Mouse (Mus musculus) MEL (cell line): ENCODE measurements around the gene Gm20388.

Experiments
- CTCF ChIP-seq, 3 experiments: IDR thresholded peaks in 2 of 3; conservative IDR thresholded peaks in 1 of 3; 2 replicates each; pipeline ENCODE4 v1.5.1; 2011 to 2012; ENCODE audit warnings: low read length in 3 of 3, low read depth in 2 of 3, mild to moderate bottlenecking in 2 of 3, improper control_type of control experiment in 1 of 3, inconsistent platforms in 1 of 3, mixed read lengths in 1 of 3, moderate library complexity in 1 of 3; ENCODE audit not compliant: control insufficient read depth in 1 of 3, insufficient read depth in 1 of 3, poor library complexity in 1 of 3, severe bottlenecking in 1 of 3
- ELF1 ChIP-seq: IDR thresholded peaks from 2 replicates; pipeline ENCODE4 v1.6.1; 2014; ENCODE audit warnings: low read depth, mild to moderate bottlenecking, inconsistent platforms, low read length, improper control_type of control experiment, moderate library complexity
- GATA1 ChIP-seq: IDR thresholded peaks from 2 replicates; pipeline ENCODE4 v1.6.1; 2011; ENCODE audit warnings: low read depth, low read length, improper control_type of control experiment
- HCFC1 ChIP-seq: IDR thresholded peaks from 2 replicates; pipeline ENCODE4 v1.6.1; 2012; ENCODE audit warnings: low read depth, mild to moderate bottlenecking, inconsistent platforms, low read length, improper control_type of control experiment, moderate library complexity
- NRF1 ChIP-seq: IDR thresholded peaks from 2 replicates; pipeline ENCODE4 v1.6.1; 2014; ENCODE audit warnings: low read depth, mild to moderate bottlenecking, inconsistent platforms, low read length, improper control_type of control experiment, moderate library complexity; ENCODE audit not compliant: poor library complexity, insufficient read depth, severe bottlenecking
- POLR2A ChIP-seq, 2 experiments: IDR thresholded peaks; 2 replicates each; pipeline ENCODE4 v1.6.1; 2011 to 2012; ENCODE audit warnings: low read length in 2 of 2, mild to moderate bottlenecking in 2 of 2, control low read depth in 1 of 2, improper control_type of control experiment in 1 of 2, low read depth in 1 of 2, moderate library complexity in 1 of 2; ENCODE audit not compliant: control insufficient read depth in 1 of 2, insufficient read depth in 1 of 2, poor library complexity in 1 of 2
- POLR2AphosphoS5 ChIP-seq: IDR thresholded peaks from 2 replicates; pipeline ENCODE4 v1.6.1; 2012; ENCODE audit warnings: low read depth, borderline replicate concordance, mild to moderate bottlenecking, inconsistent platforms, low read length, moderate library complexity, mixed read lengths
- SIN3A ChIP-seq: IDR thresholded peaks from 2 replicates; pipeline ENCODE4 v1.6.1; 2012; ENCODE audit warnings: low read length, improper control_type of control experiment, inconsistent platforms
- USF1 ChIP-seq: IDR thresholded peaks from 2 replicates; pipeline ENCODE4 v1.6.1; 2014; ENCODE audit warnings: low read depth, mild to moderate bottlenecking, inconsistent platforms, low read length, improper control_type of control experiment, moderate library complexity
- ZNF384 ChIP-seq: IDR thresholded peaks from 2 replicates; pipeline ENCODE4 v1.6.1; 2012; ENCODE audit warnings: low read depth, mild to moderate bottlenecking, inconsistent platforms, low read length, improper control_type of control experiment

DNA sequence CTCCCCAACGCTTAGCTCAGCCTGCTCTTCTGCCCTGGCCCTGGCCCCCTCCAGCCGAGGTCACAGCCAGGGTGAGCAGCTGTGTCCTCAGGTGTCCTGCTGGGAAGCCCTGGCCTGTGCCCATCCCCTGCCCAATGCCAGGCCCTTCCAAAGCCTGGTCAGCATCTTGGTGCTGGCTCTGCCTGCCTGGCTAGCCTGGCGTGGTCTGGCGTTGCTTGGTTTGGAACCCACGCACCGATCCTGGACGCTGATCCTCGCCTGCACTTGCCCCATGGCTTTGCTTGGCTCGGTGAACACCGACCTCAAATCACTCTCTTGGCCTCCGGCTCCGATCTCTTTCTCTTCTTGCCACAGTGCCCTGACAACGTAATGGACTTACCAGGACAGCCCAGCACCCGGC is 152.1 kb downstream of the Gm20388 start:
- no peak for TF ChIP-seq POLR2A (IDR thresholded peaks at IDR 0.05; ENCODE audit: control insufficient read depth in 1 of 2, insufficient read depth in 1 of 2, low read depth in 1 of 2, low read length in 2 of 2, poor library complexity in 1 of 2)
- TF ChIP-seq ELF1 = no peak
- TF ChIP-seq NRF1 = no peak
- TF ChIP-seq POLR2AphosphoS5 = no peak
- TF ChIP-seq CTCF (IDR thresholded peaks at IDR 0.05 in 2 of 3, conservative IDR thresholded peaks at IDR 0.05 in 1 of 3; ENCODE audit: control insufficient read depth in 1 of 3, insufficient read depth in 1 of 3, low read depth in 2 of 3, low read length in 3 of 3, poor library complexity in 1 of 3, severe bottlenecking in 1 of 3) = no peak
- no peak for TF ChIP-seq GATA1
- no peak for TF ChIP-seq ZNF384
- TF ChIP-seq HCFC1 = no peak
- no peak for TF ChIP-seq USF1
- TF ChIP-seq SIN3A = no peak
